Mouse (Mus musculus) forebrain, embryonic 14.5 days (tissue): ENCODE measurements at regions not wholly inside any gene's neighbourhood (a gene's known extent, or its start where the extent isn't known, plus 50 kb on each side); places are given as distances from the start of the nearest gene placed in this dataset.

Experiments
- ATAC-seq: fragments of 200-750 bp; cut with Nextera tagmentation; 2 replicates; pipeline ENCODE4 v1.8.0; 2017; ENCODE audit warnings: mild to moderate bottlenecking, moderate library complexity
- DNase-seq: peaks from one replicate; pipeline ENCODE4 v3.0.0-alpha.2; 2015; ENCODE audit warnings: low spot score
- H3K27ac ChIP-seq: fragments of 300-500 bp; sonication (generic); 2 replicates; pipeline ENCODE4 v1.5.1; 2014; ENCODE audit warnings: low read depth, mild to moderate bottlenecking, control low read depth, low read length, moderate library complexity
- H3K27me3 ChIP-seq: fragments of 300-500 bp; sonication (generic); replicated peaks from 2 replicates; pipeline ENCODE4 v1.6.1; 2014; ENCODE audit warnings: low read length, control low read depth, mixed read lengths; ENCODE audit not compliant: control insufficient read depth, insufficient read depth
- H3K36me3 ChIP-seq: fragments of 300-500 bp; sonication (generic); 2 replicates; pipeline ENCODE4 v1.6.1; 2014; ENCODE audit warnings: low read length, control low read depth; ENCODE audit not compliant: control insufficient read depth, insufficient read depth
- H3K4me1 ChIP-seq: fragments of 300-500 bp; sonication (generic); 2 replicates; pipeline ENCODE4 v1.6.1; 2014; ENCODE audit warnings: antibody characterized with exemption, low read length, control low read depth; ENCODE audit not compliant: control insufficient read depth, insufficient read depth
- H3K4me2 ChIP-seq: fragments of 300-500 bp; sonication (generic); 2 replicates; pipeline ENCODE4 v1.6.1; 2014; ENCODE audit warnings: mild to moderate bottlenecking, control low read depth, low read length
- H3K4me3 ChIP-seq: fragments of 300-500 bp; sonication (generic); 2 replicates; pipeline ENCODE4 v1.5.1; 2014; ENCODE audit warnings: low read depth, low read length, control low read depth
- H3K9ac ChIP-seq: fragments of 300-500 bp; sonication (generic); 2 replicates; pipeline ENCODE4 v1.6.1; 2014; ENCODE audit warnings: mild to moderate bottlenecking, low read length, control low read depth, moderate library complexity
- H3K9me3 ChIP-seq: fragments of 300-500 bp; sonication (generic); replicated peaks from 2 replicates; pipeline ENCODE4 v1.6.1; 2016; ENCODE audit warnings: low read length, control low read depth, mixed read lengths; ENCODE audit not compliant: control insufficient read depth
- WGBS: fragments of 180-500 bp; shearing (Covaris S2); extraction: QIAGEN DNeasy Blood & Tissue Kit; methylation state at CpG from one replicate; pipeline ENCODE4 v1.1.7; 2014; 5-methylcytosine and 5-hydroxymethylcytosine counted together

DNA sequence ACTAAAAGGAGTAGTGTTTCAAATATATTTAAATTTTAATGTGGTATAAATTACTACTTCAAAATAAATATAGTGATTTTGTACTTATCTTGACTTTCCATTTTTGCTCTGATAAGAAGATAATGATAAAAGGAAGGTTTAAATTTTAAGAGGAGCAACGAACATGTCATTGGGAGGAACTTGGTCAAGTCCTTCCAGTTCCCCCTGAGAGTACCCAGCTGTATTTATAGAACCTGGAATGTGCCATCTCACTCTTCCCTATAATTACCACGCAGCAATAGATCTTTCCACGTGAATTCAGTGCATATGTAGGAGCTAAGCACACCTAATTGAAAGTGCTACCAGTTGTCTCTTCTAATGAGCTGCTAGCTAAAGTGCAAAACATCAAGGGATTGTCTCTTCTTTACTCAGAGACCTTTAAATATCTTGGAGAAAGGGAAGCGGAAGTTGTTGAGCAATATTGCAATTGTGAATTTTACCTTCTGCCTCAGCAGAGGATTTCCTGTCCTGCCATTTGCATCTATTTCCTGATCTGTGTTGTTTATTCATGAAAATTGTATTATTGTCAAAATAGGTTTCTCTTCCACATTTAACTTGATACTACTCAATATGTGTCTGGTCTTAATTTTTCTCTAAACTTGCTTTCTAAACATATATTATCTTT lies 1243.0 kb upstream of the Zeb2 start:
- no peak for ATAC-seq
- H3K4me3 ChIP-seq: no peak overlapping the region
- DNase-seq: no peak
- H3K9me3 ChIP-seq: no peaks in the 10 kb centered on the region
- no peak overlapping the region for H3K9ac ChIP-seq
- 67% methylated on average over 4 of the region's 4 CpGs for WGBS
- H3K4me1 ChIP-seq: no peaks in the 10 kb centered on the region
- no peak overlapping the region for H3K4me2 ChIP-seq
- no peak overlapping the region for H3K27ac ChIP-seq
- no peaks in the 10 kb centered on the region for H3K36me3 ChIP-seq
- no peaks in the 10 kb centered on the region for H3K27me3 ChIP-seq

GRCm38 (mm10) chr2:46358225-46358624 lies 1241.0 kb upstream of the Zeb2 start:
- H3K9ac ChIP-seq: no peak overlapping the region
- no peaks in the 10 kb centered on the region for H3K36me3 ChIP-seq
- no peak overlapping the region for H3K27ac ChIP-seq
- no peaks in the 10 kb centered on the region for H3K9me3 ChIP-seq
- no peaks in the 10 kb centered on the region for H3K27me3 ChIP-seq
- no peaks in the 10 kb centered on the region for H3K4me1 ChIP-seq
- 88% methylated on average over 3 of the region's 3 CpGs for WGBS
- no peak overlapping the region for H3K4me2 ChIP-seq
- H3K4me3 ChIP-seq: no peak overlapping the region
- no peak for ATAC-seq
- no peak for DNase-seq

- 95% methylated on average over 3 of the region's 3 CpGs for WGBS
- no peak for DNase-seq
- Histone ChIP-seq H3K4me3 (no peak overlapping the region), H3K9me3 (no peaks in the 10 kb centered on the region), H3K27ac (no peak overlapping the region), H3K27me3 (no peaks in the 10 kb centered on the region), H3K4me2 (no peak overlapping the region), H3K4me1 (no peaks in the 10 kb centered on the region), H3K9ac (no peak overlapping the region), H3K36me3 (no peaks in the 10 kb centered on the region)
- no peak for ATAC-seq
These were observed 1239.5 kb upstream of the Zeb2 start for GRCm38 (mm10) chr2:46356651-46357050.

- no peak overlapping the region for H3K4me3 ChIP-seq
- 85% methylated on average over 4 of the region's 4 CpGs for WGBS
- DNase-seq: no peak
These were observed 1223.5 kb upstream of the Zeb2 start for GRCm38 (mm10) chr2:46340694-46341093.

DNA sequence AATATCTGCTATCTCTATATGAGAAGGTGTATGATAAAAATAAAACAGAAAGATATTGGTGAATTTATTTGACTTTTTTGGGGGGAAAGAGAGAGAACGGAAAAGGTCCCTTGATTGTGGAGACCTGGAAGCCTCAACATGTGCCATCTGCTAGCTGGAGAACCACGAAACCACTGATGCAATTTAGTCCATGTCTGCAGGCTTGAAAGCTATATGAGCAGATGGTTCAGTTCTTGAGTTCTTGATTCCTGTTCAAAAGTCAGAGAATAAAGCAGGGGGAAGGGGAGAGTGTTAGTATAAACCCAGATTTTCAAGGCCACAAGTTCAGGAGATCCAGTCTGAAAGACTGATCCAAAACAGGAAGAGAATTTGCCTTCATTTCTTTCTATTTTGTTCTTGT lies 1199.5 kb upstream of the Zeb2 start:
- H3K9ac ChIP-seq: no peak overlapping the region
- H3K4me3 ChIP-seq: no peak overlapping the region
- no peaks in the 10 kb centered on the region for H3K27me3 ChIP-seq
- DNase-seq: no peak
- no peak overlapping the region for H3K4me2 ChIP-seq
- 78% methylated on average over 2 of the region's 2 CpGs for WGBS
- no peaks in the 10 kb centered on the region for H3K36me3 ChIP-seq
- H3K9me3 ChIP-seq: no peaks in the 10 kb centered on the region
- ATAC-seq: no peak
- H3K27ac ChIP-seq: no peak overlapping the region
- H3K4me1 ChIP-seq: no peaks in the 10 kb centered on the region

More at GRCm38 (mm10) chr2:46340694-46341093, 1223.5 kb upstream of the Zeb2 start:
- Histone ChIP-seq H3K27ac (no peak overlapping the region), H3K9me3 (no peaks in the 10 kb centered on the region), H3K36me3 (no peaks in the 10 kb centered on the region), H3K4me1 (no peaks in the 10 kb centered on the region), H3K27me3 (no peaks in the 10 kb centered on the region), H3K4me2 (no peak overlapping the region), H3K9ac (no peak overlapping the region)
- ATAC-seq: no peak

- Histone ChIP-seq H3K9ac (no peak overlapping the region), H3K4me2 (no peak overlapping the region), H3K4me3 (no peak overlapping the region), H3K4me1 (no peaks in the 10 kb centered on the region), H3K27ac (no peak overlapping the region), H3K36me3 (no peaks in the 10 kb centered on the region), H3K27me3 (no peaks in the 10 kb centered on the region), H3K9me3 (no peaks in the 10 kb centered on the region)
- no peak for DNase-seq
- 92% methylated on average over 3 of the region's 3 CpGs for WGBS
- ATAC-seq: no peak
These were observed 1198.0 kb upstream of the Zeb2 start for GRCm38 (mm10) chr2:46315243-46315642.

- Histone ChIP-seq H3K27me3 (no peaks in the 10 kb centered on the region), H3K4me1 (no peaks in the 10 kb centered on the region), H3K9ac (no peak overlapping the region), H3K36me3 (no peaks in the 10 kb centered on the region), H3K4me3 (no peak overlapping the region), H3K27ac (no peak overlapping the region), H3K4me2 (no peak overlapping the region), H3K9me3 (no peaks in the 10 kb centered on the region)
- ATAC-seq (no peak), DNase-seq (no peak)
- WGBS: 93% methylated on average over 2 of the region's 2 CpGs
These were observed 1190.5 kb upstream of the Zeb2 start for GRCm38 (mm10) chr2:46307582-46308153.

DNA sequence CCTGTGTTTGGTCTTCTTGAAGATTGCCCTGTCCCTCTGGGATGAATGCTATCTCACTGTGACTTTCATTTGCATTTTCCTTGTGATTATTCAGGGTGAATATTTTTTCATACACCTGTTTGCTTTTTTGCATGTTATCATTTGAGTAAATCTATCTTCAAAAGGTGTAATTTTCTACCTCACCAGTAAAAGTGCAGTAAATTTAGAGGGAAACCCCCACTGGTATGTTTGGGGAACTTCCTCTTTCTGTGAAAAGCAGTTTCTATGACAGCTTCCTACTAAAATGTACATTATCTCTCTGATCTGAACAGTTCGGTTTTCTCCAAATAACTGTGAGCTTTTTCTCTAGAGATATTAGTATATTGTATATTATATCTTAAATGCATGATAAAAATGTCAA lies 1185.4 kb upstream of the Zeb2 start:
- 85% methylated on average over 1 of the region's 1 CpGs for WGBS
- DNase-seq: no peak
- no peaks in the 10 kb centered on the region for H3K9me3 ChIP-seq

DNA sequence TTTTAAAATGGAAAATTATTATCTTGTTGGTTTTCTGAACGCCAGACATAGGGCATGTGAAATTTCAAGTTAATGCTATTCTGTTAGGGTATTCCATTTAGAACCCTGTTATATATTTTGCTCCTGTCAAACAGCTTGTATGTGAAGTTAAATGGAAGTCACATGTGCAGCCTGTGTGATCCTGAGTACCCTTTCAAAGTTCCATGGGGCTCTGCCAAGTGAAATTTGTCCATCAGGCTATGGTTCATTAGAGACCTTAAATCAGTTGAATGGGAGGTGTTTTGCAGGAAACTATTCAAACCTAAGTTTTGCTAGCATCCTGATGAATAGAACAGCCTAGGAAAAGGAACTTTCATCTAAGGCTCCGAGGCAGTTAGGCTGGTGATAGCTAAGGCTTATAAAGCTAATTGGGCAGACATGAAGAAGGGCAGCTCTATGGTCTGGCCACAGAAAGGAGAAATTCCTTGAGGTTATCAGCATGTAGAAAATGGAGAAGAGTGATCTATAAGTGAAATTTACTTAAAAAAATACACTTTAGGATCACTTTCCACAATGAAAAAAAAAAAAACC lies 1180.2 kb upstream of the Zeb2 start:
- DNase-seq: peak; percentile 76
- WGBS: 4% methylated on average over 2 of the region's 2 CpGs

More for the DNA sequence above, 1185.4 kb upstream of the Zeb2 start:
- Histone ChIP-seq H3K27ac (no peak overlapping the region), H3K4me2 (no peak overlapping the region), H3K27me3 (no peaks in the 10 kb centered on the region), H3K4me1 (no peaks in the 10 kb centered on the region), H3K9ac (no peak overlapping the region), H3K36me3 (no peaks in the 10 kb centered on the region), H3K4me3 (no peak overlapping the region)
- no peak for ATAC-seq

More for the DNA sequence above, 1180.2 kb upstream of the Zeb2 start:
- H3K4me1 ChIP-seq: no peaks in the 10 kb centered on the region
- no peak overlapping the region for H3K4me2 ChIP-seq
- H3K9ac ChIP-seq: no peak overlapping the region
- no peak overlapping the region for H3K4me3 ChIP-seq
- peak; percentile 88 for ATAC-seq
- H3K9me3 ChIP-seq: no peaks in the 10 kb centered on the region
- H3K27me3 ChIP-seq: no peaks in the 10 kb centered on the region
- no peaks in the 10 kb centered on the region for H3K36me3 ChIP-seq
- H3K27ac ChIP-seq: no peak overlapping the region
